Mouse (Mus musculus) erythroblast, embryonic 14.5 days (primary cell): ENCODE results near the gene Zfp366. TPM values are rescaled to one million over a fixed set of nuclear protein-coding genes. Genes with fewer than 3 reads are reported as not detected.

Experiments
- H3K27me3 ChIP-seq: 2 replicates; pipeline ENCODE4 v1.6.1; 2012; ENCODE audit warnings: inconsistent platforms; ENCODE audit not compliant: control insufficient read depth
- H3K36me3 ChIP-seq: 2 replicates; pipeline ENCODE4 v1.6.1; 2012; ENCODE audit warnings: mild to moderate bottlenecking, inconsistent platforms; ENCODE audit not compliant: control insufficient read depth
- H3K4me1 ChIP-seq: 2 replicates; pipeline ENCODE4 v1.6.1; 2012; ENCODE audit warnings: inconsistent platforms; ENCODE audit not compliant: control insufficient read depth
- H3K4me3 ChIP-seq: replicated peaks from 2 replicates; pipeline ENCODE3; 2012; ENCODE audit warnings: moderate library complexity, mild to moderate bottlenecking, inconsistent platforms
- H3K9me3 ChIP-seq: 2 replicates; pipeline ENCODE4 v1.6.1; 2012; ENCODE audit warnings: low read length, inconsistent platforms, mixed read lengths; ENCODE audit not compliant: control insufficient read depth
- GATA1 ChIP-seq: IDR thresholded peaks from 2 replicates; pipeline ENCODE4 v1.6.1; 2012; ENCODE audit warnings: low read length, inconsistent platforms, mixed read lengths
- TAL1 ChIP-seq: IDR thresholded peaks from 3 replicates; pipeline ENCODE4 v1.6.1; 2012; ENCODE audit warnings: low read length, inconsistent platforms, mixed read lengths
- polyA plus RNA-seq: library from polyadenylated mRNA; stranded (reverse); fragments of >175 nt; gene quantifications from 2 replicates; pipeline ENCODE4 v1.2.3, GENCODE M21; 2012

The Zfp366 gene
- polyA plus RNA-seq, 1 experiment, result not detected

DNA sequence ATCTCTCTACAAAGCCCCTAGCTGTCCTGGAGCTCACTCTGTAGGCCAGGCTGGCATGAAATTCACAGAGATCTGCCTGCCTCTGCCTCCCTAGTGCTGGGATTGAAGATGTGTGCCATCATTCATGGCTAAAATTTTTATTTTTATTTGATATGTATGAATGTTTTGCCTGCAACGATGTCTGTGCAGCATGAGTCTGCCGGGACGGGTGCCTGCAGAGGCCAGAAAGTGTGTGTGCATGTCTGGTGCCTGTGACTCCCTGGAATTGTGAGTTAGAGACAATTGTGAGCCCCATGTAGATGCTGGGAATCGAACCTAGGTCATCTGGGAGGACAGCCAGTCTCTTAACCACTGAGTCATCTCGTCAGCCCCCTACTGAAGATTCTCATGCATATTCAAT is 37.9 kb downstream of the Zfp366 start:
- no peak for TF ChIP-seq GATA1
- TF ChIP-seq TAL1, result no peak
- Histone ChIP-seq H3K27me3 (no peaks in the 10 kb centered on the region), H3K4me3 (no peak overlapping the region), H3K4me1 (peaks cover 2% of the 10 kb centered on the region), H3K9me3 (no peaks in the 10 kb centered on the region), H3K36me3 (no peaks in the 10 kb centered on the region)

DNA sequence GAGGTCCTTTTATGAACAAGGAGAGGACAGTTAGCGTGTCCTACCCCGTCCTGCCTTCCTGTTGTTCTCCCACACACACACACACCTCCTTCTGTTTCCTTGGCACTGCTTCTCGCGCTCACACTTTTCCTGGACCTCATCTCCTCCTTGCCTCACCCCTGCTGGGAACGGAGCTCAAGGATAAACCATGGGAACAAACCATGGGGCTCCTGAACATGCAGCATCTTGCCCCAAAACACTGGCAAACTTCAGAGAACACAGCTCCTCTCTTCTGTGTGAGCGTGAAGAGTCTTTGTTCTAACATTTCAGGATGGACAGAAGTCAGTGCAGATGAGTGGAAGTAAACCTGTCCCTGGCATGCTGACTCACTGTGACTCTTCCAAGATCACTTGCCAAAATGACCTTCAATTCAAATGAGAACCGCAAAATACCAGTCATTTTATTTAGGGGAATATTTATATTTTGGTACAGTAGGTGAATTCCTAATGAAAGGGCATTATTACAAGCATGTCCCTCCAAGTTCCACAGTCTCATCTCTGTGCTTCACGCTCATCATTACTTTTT is 38.8 kb downstream of the Zfp366 start:
- TF ChIP-seq TAL1 (no peak), GATA1 (no peak)

DNA sequence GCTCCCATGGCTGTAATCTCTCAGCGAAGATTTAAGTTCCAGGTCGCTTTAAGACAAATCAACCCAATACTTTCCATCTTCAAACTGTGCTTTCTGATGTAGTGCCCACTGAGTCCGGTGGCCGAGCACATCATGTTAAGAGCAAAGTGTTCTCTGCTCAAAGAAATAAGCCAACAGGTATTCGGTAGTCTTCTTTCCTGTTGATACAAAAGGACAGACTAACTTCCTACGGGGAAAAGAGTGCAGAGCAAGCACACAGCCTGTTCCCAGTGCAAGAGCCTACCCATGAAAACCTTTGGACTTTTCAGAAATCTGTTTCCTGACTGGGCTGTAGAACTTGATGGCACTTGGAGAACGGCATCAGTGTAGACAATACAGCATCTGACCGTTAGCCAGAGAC is 39.3 kb downstream of the Zfp366 start:
- H3K9me3 ChIP-seq, result no peaks in the 10 kb centered on the region; the same call in 1 of the 2 replicates
- peaks cover 6% of the 10 kb centered on the region for H3K4me1 ChIP-seq
- TF ChIP-seq TAL1 (no peak), GATA1 (no peak)
- H3K4me3 ChIP-seq, result no peak overlapping the region
- H3K27me3 ChIP-seq, result no peaks in the 10 kb centered on the region
- no peaks in the 10 kb centered on the region for H3K36me3 ChIP-seq

More for the DNA sequence above, 38.8 kb downstream of the Zfp366 start:
- H3K27me3 ChIP-seq, result no peaks in the 10 kb centered on the region
- no peaks in the 10 kb centered on the region for H3K9me3 ChIP-seq
- no peaks in the 10 kb centered on the region for H3K36me3 ChIP-seq
- no peak overlapping the region for H3K4me3 ChIP-seq
- peaks cover 6% of the 10 kb centered on the region for H3K4me1 ChIP-seq

DNA sequence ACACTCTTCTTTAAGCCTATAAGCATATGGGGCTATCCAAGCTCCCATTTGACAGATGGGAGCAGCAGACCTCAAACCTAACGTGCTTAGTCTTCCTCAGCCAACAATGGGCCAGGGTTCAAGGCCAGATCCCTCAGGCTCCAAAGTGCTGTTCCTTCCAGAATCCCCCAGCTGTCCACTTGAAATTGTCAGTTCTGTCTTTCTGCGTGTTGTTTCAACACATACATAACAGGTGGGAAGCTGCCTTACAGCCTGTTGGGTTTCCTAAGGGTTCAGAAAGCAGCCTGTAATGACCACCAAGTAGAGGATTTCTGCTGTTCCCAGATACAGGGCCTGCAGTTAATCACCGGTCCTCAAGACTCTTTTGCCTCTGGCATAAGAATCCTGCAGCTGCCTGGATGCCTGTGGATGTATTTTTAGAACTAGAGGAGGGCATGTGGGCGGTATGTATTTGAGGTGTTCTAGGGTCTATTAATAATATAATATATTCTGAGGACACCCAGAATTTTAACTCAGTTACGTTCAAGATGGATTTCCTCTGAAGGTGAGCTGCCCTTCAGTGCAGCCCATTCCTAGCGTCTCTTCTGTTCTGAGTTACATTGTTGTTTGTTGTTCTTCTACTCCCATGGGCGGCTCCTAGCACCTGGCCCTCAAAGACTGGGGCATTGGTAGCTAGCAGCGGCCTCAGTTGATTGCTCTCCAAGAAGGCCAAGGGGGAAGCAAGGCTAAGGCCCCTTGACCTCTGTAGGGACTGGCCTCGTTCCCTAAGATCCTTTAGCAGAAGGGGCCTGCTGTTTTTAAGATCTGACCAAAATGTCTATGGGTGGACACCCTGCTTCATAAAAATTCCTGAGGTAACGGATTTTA is 41.0 kb downstream of the Zfp366 start:
- TF ChIP-seq TAL1 (no peak), GATA1 (no peak)
- Histone ChIP-seq H3K27me3 (no peaks in the 10 kb centered on the region), H3K36me3 (no peaks in the 10 kb centered on the region), H3K4me1 (peaks cover 6% of the 10 kb centered on the region), H3K4me3 (no peak overlapping the region), H3K9me3 (no peaks in the 10 kb centered on the region; the same call in 1 of the 2 replicates)

DNA sequence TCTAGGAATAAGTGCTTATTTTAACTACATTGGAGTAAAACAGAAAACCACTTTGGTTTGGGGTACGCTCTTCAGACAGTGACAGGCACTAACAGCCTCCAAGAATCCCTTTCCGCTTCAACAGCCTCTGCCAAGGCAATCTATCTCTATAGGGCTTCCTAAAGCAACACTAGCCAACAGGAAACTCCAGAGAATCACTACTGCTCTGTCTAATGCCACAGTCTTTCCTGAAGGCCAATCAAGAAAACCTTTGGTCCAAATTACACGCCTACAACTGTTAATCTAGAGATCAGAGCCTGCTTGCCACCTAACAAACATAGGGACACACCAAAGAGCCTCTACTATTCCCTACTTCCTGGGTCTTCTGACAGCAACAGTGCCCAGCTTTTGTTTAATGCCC is 42.2 kb downstream of the Zfp366 start:
- TF ChIP-seq TAL1 (no peak), GATA1 (no peak)
- Histone ChIP-seq H3K9me3 (no peaks in the 10 kb centered on the region; the same call in 1 of the 2 replicates), H3K36me3 (no peaks in the 10 kb centered on the region)

DNA sequence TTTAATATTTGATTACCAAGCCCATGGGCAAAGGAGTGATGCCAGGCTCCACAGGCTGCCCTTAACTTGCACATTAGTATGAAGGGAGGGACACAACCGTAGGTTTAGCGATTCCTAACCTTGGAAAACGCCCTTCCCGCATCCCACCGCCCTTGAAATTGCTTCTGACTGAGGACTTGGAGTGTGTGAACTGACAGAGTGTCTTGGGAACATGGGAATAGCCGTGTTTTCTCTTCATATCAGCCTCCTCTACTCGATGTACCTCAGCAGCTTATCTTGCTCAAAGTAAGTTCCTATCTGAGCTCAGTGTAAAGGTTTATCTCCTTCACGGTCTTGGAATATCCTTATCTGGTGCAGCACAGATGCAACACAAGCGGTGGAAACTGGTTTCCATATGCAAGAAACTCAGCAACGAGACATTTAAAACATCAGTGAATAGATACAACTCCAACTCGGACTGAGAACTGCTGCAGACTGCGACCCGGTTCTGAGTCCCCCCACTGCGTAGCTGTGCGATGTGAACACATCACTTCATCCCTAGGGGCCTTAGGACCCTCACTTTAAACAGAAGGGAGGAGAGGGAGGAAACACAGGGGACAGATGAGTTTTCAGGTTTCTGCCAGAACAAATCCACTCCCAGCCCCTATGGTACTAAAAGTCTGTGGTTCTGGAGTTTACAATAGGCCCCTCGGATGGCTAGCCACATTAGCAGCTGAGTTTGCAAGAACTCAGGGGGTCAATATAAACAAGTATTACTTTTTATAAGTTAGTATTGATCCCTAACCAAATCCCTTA is 43.0 kb downstream of the Zfp366 start:
- no peaks in the 10 kb centered on the region for H3K27me3 ChIP-seq
- TF ChIP-seq TAL1, result no peak
- TF ChIP-seq GATA1, result no peak
- no peaks in the 10 kb centered on the region; the same call in 1 of the 2 replicates for H3K9me3 ChIP-seq
- H3K4me3 ChIP-seq, result no peak overlapping the region
- H3K4me1 ChIP-seq, result peaks cover 6% of the 10 kb centered on the region
- H3K36me3 ChIP-seq, result no peaks in the 10 kb centered on the region

More for the DNA sequence above, 42.2 kb downstream of the Zfp366 start:
- Histone ChIP-seq H3K27me3 (no peaks in the 10 kb centered on the region), H3K4me1 (peaks cover 6% of the 10 kb centered on the region), H3K4me3 (no peak overlapping the region)

DNA sequence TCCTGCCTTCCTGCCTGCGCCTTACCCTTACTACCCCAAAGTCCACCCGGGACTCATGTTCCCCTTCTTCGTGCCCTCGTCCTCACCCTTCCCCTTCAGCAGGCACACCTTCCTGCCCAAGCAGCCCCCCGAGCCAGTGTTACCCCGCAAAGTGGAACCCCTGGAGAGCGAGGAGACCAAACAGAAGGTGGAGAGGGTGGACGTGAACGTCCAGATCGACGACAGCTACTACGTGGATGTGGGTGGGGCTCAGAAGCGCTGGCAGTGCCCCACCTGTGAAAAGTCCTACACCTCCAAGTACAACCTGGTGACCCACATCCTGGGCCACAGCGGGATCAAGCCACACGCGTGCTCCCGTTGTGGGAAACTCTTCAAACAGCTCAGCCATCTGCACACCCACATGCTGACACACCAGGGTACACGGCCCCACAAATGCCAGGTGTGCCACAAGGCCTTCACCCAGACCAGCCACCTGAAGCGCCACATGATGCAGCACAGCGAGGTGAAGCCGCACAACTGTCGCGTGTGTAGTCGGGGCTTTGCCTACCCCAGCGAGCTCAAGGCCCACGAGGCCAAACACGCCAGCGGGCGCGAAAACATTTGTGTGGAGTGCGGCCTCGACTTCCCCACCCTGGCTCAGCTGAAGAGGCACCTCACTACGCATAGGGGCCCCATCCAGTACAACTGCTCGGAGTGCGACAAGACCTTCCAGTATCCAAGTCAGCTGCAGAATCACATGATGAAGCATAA is 44.4 kb downstream of the Zfp366 start:
- TF ChIP-seq GATA1 (no peak), TAL1 (no peak)
- H3K4me1 ChIP-seq, result peaks cover 6% of the 10 kb centered on the region
- H3K4me3 ChIP-seq, result no peak overlapping the region
- no peaks in the 10 kb centered on the region; the same call in 1 of the 2 replicates for H3K9me3 ChIP-seq
- H3K27me3 ChIP-seq, result no peaks in the 10 kb centered on the region
- no peaks in the 10 kb centered on the region for H3K36me3 ChIP-seq

DNA sequence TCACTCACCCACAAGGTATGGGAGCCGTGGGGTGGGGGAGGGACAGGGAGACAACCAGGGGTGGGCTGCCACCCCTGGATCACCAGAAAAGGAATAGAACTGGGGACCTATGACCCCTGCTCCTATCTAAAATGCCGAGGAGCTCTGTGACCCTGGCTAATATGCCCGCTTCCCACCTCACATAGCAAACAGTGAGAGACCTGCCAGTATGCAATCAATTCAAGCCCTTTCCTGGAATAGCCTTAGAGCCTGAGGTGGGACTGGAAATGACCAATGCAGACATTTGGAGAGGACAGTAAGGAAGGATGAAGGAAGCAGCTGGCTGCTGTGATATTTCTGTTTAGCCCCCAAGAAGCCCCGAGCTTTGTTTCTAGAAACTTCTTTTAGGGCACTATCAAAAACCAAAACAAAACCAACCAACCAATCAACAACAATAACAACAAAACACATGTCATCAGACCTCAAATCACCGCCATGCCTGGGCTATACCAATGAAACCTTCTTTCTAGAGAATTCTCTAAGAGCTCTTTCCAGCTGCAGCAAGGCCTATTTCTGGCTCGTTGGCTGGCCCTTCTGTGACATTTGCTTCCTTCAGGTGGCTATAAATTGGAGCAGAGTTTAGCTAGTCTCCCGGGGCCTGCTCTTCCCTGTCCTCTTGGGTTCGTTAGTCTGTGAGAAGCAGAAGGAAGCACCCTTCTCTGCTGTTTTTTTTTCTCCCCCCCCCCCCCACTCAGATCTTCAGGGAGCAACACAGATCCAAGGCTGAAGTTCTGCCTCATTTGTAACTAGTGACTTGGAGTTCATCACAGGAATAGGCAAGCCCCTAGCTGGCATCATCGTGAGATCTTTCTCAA is 45.2 kb downstream of the Zfp366 start:
- TF ChIP-seq GATA1, result no peak
- no peak for TF ChIP-seq TAL1
- Histone ChIP-seq H3K36me3 (no peaks in the 10 kb centered on the region), H3K9me3 (no peaks in the 10 kb centered on the region; the same call in 1 of the 2 replicates), H3K4me3 (no peak overlapping the region), H3K4me1 (peaks cover 6% of the 10 kb centered on the region), H3K27me3 (no peaks in the 10 kb centered on the region)
